Mouse (Mus musculus): ENCODE measurements around the gene Adm. TPM values are rescaled to one million over a fixed set of nuclear protein-coding genes. Genes with fewer than 3 reads are reported as not detected.

The Adm gene
- total and polyA plus RNA-seq, 2 experiments: 1.3 to 2.5 TPM

- no peak overlapping the region for H3K4me3 ChIP-seq (ENCODE audit: insufficient read depth, low read depth, low read length)
- 0 out of 2 replicates have a peak, but pooled peaks cover 2% of the 10 kb centered on the region for H3K36me3 ChIP-seq (ENCODE audit: control insufficient read depth, insufficient read depth, low read length)
- H3K79me2 ChIP-seq (ENCODE audit: control insufficient read depth, insufficient read depth, low read length): no peaks in the 10 kb centered on the region
- H3K4me1 ChIP-seq (ENCODE audit: control insufficient read depth, insufficient read depth, low read length): peaks cover 11% of the 10 kb centered on the region
- H3K27me3 ChIP-seq (ENCODE audit: control insufficient read depth, insufficient read depth, low read length): no peaks in the 10 kb centered on the region
- H3K9ac ChIP-seq (ENCODE audit: low read depth, low read length): no peak overlapping the region
- TF ChIP-seq POLR2A (IDR thresholded peaks at IDR 0.05; ENCODE audit: extremely low read depth, insufficient read depth, low read length) (no peak), CTCF (IDR thresholded peaks at IDR 0.05; ENCODE audit: low read depth, low read length) (peak; percentile 57)
- DNase-seq (ENCODE audit: extremely low read depth, low read depth, low spot score): peak; percentile 57
- WGBS: 78% methylated on average over 5 of the region's 5 CpGs
- H3K27ac ChIP-seq (replicated peaks; ENCODE audit: insufficient read depth, low read depth, low read length): no peak overlapping the region
Measured at GRCm38 (mm10) chr7:110645311-110645710, 17.9 kb downstream of the Adm start.

GRCm38 (mm10) chr7:110645859-110646258 lies 18.4 kb downstream of the Adm start:
- H3K79me2 ChIP-seq (ENCODE audit: control insufficient read depth, insufficient read depth, low read length): no peaks in the 10 kb centered on the region
- H3K27ac ChIP-seq (replicated peaks; ENCODE audit: insufficient read depth, low read depth, low read length): no peak overlapping the region
- H3K4me3 ChIP-seq (ENCODE audit: insufficient read depth, low read depth, low read length): no peak overlapping the region
- WGBS: 80% methylated on average over 6 of the region's 6 CpGs
- DNase-seq (ENCODE audit: extremely low read depth, low read depth, low spot score): no peak
- 0 out of 2 replicates have a peak, but pooled peaks cover 2% of the 10 kb centered on the region for H3K36me3 ChIP-seq (ENCODE audit: control insufficient read depth, insufficient read depth, low read length)
- peaks cover 11% of the 10 kb centered on the region for H3K4me1 ChIP-seq (ENCODE audit: control insufficient read depth, insufficient read depth, low read length)
- H3K27me3 ChIP-seq (ENCODE audit: control insufficient read depth, insufficient read depth, low read length): no peaks in the 10 kb centered on the region
- H3K9ac ChIP-seq (ENCODE audit: low read depth, low read length): no peak overlapping the region
- no peak for TF ChIP-seq CTCF (IDR thresholded peaks at IDR 0.05; ENCODE audit: low read depth, low read length)
- no peak for TF ChIP-seq POLR2A (IDR thresholded peaks at IDR 0.05; ENCODE audit: extremely low read depth, insufficient read depth, low read length)

- no peaks in the 10 kb centered on the region for H3K36me3 ChIP-seq (ENCODE audit: control insufficient read depth, insufficient read depth, low read length)
- H3K79me2 ChIP-seq (ENCODE audit: control insufficient read depth, insufficient read depth, low read length): no peaks in the 10 kb centered on the region
- no peak overlapping the region for H3K4me3 ChIP-seq (ENCODE audit: insufficient read depth, low read depth, low read length)
- H3K27ac ChIP-seq (replicated peaks; ENCODE audit: insufficient read depth, low read depth, low read length): peak overlapping the region; percentile 74; the same call in 1 of the 2 replicates
- peaks cover 11% of the 10 kb centered on the region for H3K4me1 ChIP-seq (ENCODE audit: control insufficient read depth, insufficient read depth, low read length)
- DNase-seq (ENCODE audit: extremely low read depth, low read depth, low spot score): no peak
- TF ChIP-seq CTCF (IDR thresholded peaks at IDR 0.05; ENCODE audit: low read depth, low read length) (no peak), POLR2A (IDR thresholded peaks at IDR 0.05; ENCODE audit: extremely low read depth, insufficient read depth, low read length) (no peak)
- no peak overlapping the region for H3K9ac ChIP-seq (ENCODE audit: low read depth, low read length)
- 78% methylated on average over 8 of the region's 8 CpGs for WGBS
- H3K27me3 ChIP-seq (ENCODE audit: control insufficient read depth, insufficient read depth, low read length): no peaks in the 10 kb centered on the region
Measured at GRCm38 (mm10) chr7:110646611-110647407, 19.3 kb downstream of the Adm start.

GRCm38 (mm10) chr7:110647559-110648454 lies 20.3 kb downstream of the Adm start:
- 40% methylated on average over 15 of the region's 15 CpGs for WGBS
- peak; percentile 64 for DNase-seq (ENCODE audit: extremely low read depth, low read depth, low spot score)
- Histone ChIP-seq H3K36me3 (ENCODE audit: control insufficient read depth, insufficient read depth, low read length) (no peaks in the 10 kb centered on the region), H3K27me3 (ENCODE audit: control insufficient read depth, insufficient read depth, low read length) (no peaks in the 10 kb centered on the region), H3K9ac (ENCODE audit: low read depth, low read length) (peak overlapping the region; percentile 43), H3K4me1 (ENCODE audit: control insufficient read depth, insufficient read depth, low read length) (peaks cover 11% of the 10 kb centered on the region), H3K27ac (replicated peaks; ENCODE audit: insufficient read depth, low read depth, low read length) (peak overlapping the region; percentile 74), H3K4me3 (ENCODE audit: insufficient read depth, low read depth, low read length) (peak overlapping the region; percentile 46), H3K79me2 (ENCODE audit: control insufficient read depth, insufficient read depth, low read length) (no peaks in the 10 kb centered on the region)
- TF ChIP-seq CTCF (IDR thresholded peaks at IDR 0.05; ENCODE audit: low read depth, low read length): no peak
- TF ChIP-seq POLR2A (IDR thresholded peaks at IDR 0.05; ENCODE audit: extremely low read depth, insufficient read depth, low read length): no peak

- WGBS: 18% methylated on average over 13 of the region's 13 CpGs
- peak; percentile 98 for DNase-seq (ENCODE audit: extremely low read depth, low read depth, low spot score)
- TF ChIP-seq CTCF (IDR thresholded peaks at IDR 0.05; ENCODE audit: low read depth, low read length) (no peak), POLR2A (IDR thresholded peaks at IDR 0.05; ENCODE audit: extremely low read depth, insufficient read depth, low read length) (peak; percentile 45; the same call in 1 of the 2 replicates)
- no peaks in the 10 kb centered on the region for H3K27me3 ChIP-seq (ENCODE audit: control insufficient read depth, insufficient read depth, low read length)
- H3K9ac ChIP-seq (ENCODE audit: low read depth, low read length): peak overlapping the region; percentile 43
- H3K27ac ChIP-seq (replicated peaks; ENCODE audit: insufficient read depth, low read depth, low read length): peak overlapping the region; percentile 74
- peak overlapping the region; percentile 46 for H3K4me3 ChIP-seq (ENCODE audit: insufficient read depth, low read depth, low read length)
- H3K79me2 ChIP-seq (ENCODE audit: control insufficient read depth, insufficient read depth, low read length): no peaks in the 10 kb centered on the region
- H3K4me1 ChIP-seq (ENCODE audit: control insufficient read depth, insufficient read depth, low read length): peaks cover 11% of the 10 kb centered on the region
- H3K36me3 ChIP-seq (ENCODE audit: control insufficient read depth, insufficient read depth, low read length): no peaks in the 10 kb centered on the region
Measured at GRCm38 (mm10) chr7:110648455-110649085, 21.1 kb downstream of the Adm start.
